Mouse (Mus musculus) myocyte (in vitro differentiated cells): ENCODE measurements at regions not wholly inside any gene's neighbourhood (a gene's known extent, or its start where the extent isn't known, plus 50 kb on each side); places are given as distances from the start of the nearest gene placed in this dataset.

Experiments used
- H3K27me3 ChIP-seq: one replicate; pipeline ENCODE4 v1.6.1; 2011; ENCODE audit not compliant: control insufficient read depth, insufficient read depth, insufficient read length
- H3K36me3 ChIP-seq: one replicate; pipeline ENCODE4 v1.6.1; 2011; ENCODE audit not compliant: control insufficient read depth, insufficient read depth
- H3K4me2 ChIP-seq: one replicate; pipeline ENCODE4 v1.6.1; 2011; ENCODE audit warnings: low read depth, control low read depth
- H3K4me3 ChIP-seq: one replicate; pipeline ENCODE4 v1.5.1; 2011; ENCODE audit warnings: mild to moderate bottlenecking, control low read depth, moderate library complexity
- H3K79me2 ChIP-seq: one replicate; pipeline ENCODE4 v1.6.1; 2011; ENCODE audit not compliant: control insufficient read depth, insufficient read depth
- H3ac ChIP-seq: one replicate; pipeline ENCODE4 v1.6.1; 2011; ENCODE audit not compliant: control insufficient read depth, insufficient read length
- CEBPB ChIP-seq: IDR thresholded peaks from 2 replicates; pipeline ENCODE4 v1.6.1; 2011; ENCODE audit warnings: mild to moderate bottlenecking, moderate library complexity; ENCODE audit not compliant: poor library complexity, insufficient read depth, severe bottlenecking
- E2F4 ChIP-seq: IDR thresholded peaks from one replicate; pipeline ENCODE4 v1.6.1; 2011; ENCODE audit warnings: mild to moderate bottlenecking, control low read depth, moderate library complexity; ENCODE audit not compliant: insufficient read depth
- MAX ChIP-seq: IDR thresholded peaks from one replicate; pipeline ENCODE4 v1.6.1; 2011; ENCODE audit warnings: low read depth, mild to moderate bottlenecking, control low read depth
- MYOD1 ChIP-seq, 3 experiments: IDR thresholded peaks; one replicate each; pipeline ENCODE4 v1.6.1; 2011; ENCODE audit warnings: control low read depth in 2 of 3, low read depth in 2 of 3, mild to moderate bottlenecking in 2 of 3, moderate library complexity in 1 of 3; ENCODE audit not compliant: insufficient read length in 2 of 3, control insufficient read depth in 1 of 3
- MYOG ChIP-seq, 3 experiments: IDR thresholded peaks; one replicate each; pipeline ENCODE4 v1.6.1; 2011; ENCODE audit warnings: control low read depth in 2 of 3, low read depth in 2 of 3, mild to moderate bottlenecking in 2 of 3; ENCODE audit not compliant: insufficient read length in 2 of 3, control insufficient read depth in 1 of 3, insufficient read depth in 1 of 3
- POLR2A ChIP-seq: IDR thresholded peaks from one replicate; pipeline ENCODE4 v1.6.1; 2011; ENCODE audit warnings: low read depth, mild to moderate bottlenecking, control low read depth, moderate library complexity; ENCODE audit not compliant: insufficient read length
- POLR2AphosphoS2 ChIP-seq: IDR thresholded peaks from one replicate; pipeline ENCODE4 v1.6.1; 2011; ENCODE audit warnings: low read depth, control low read depth; ENCODE audit not compliant: insufficient read length
- REST ChIP-seq: IDR thresholded peaks from one replicate; pipeline ENCODE4 v1.6.1; 2011; ENCODE audit warnings: mild to moderate bottlenecking, control low read depth, moderate library complexity; ENCODE audit not compliant: insufficient read depth, insufficient read length
- SRF ChIP-seq: IDR thresholded peaks from one replicate; pipeline ENCODE4 v1.6.1; 2011; ENCODE audit warnings: low read depth; ENCODE audit not compliant: control insufficient read depth, insufficient read length
- TCF12 ChIP-seq: IDR thresholded peaks from one replicate; pipeline ENCODE4 v1.6.1; 2011; ENCODE audit warnings: mild to moderate bottlenecking, control low read depth; ENCODE audit not compliant: poor library complexity, insufficient read depth, severe bottlenecking
- TCF3 ChIP-seq: IDR thresholded peaks from one replicate; pipeline ENCODE4 v1.6.1; 2011; ENCODE audit warnings: low read depth, control low read depth; ENCODE audit not compliant: insufficient read length
- USF1 ChIP-seq: IDR thresholded peaks from one replicate; pipeline ENCODE4 v1.6.1; 2011; ENCODE audit warnings: low read depth, mild to moderate bottlenecking, control low read depth, moderate library complexity

GRCm38 (mm10) chr13:28811667-28812575, 141.6 kb downstream of the Sox4 start:
- peak in 2 of 3 experiments; percentile 22 to 79 for TF ChIP-seq MYOG (IDR thresholded peaks at IDR 0.05; ENCODE audit: control insufficient read depth in 1 of 3, insufficient read depth in 1 of 3, insufficient read length in 2 of 3, low read depth in 2 of 3)
- peak; percentile 78 for TF ChIP-seq TCF12
- TF ChIP-seq SRF: no peak
- no peak for TF ChIP-seq CEBPB
- TF ChIP-seq MYOD1 (IDR thresholded peaks at IDR 0.05; ENCODE audit: control insufficient read depth in 1 of 3, insufficient read length in 2 of 3, low read depth in 2 of 3): peak in 2 of 3 experiments; percentile 86 to 89
- peak; percentile 48 for TF ChIP-seq TCF3
- Histone ChIP-seq H3K4me3 (no peak overlapping the region), H3K27me3 (no peaks in the 10 kb centered on the region), H3K36me3 (no peaks in the 10 kb centered on the region), H3K79me2 (peaks cover 65% of the 10 kb centered on the region), H3ac (no peak overlapping the region), H3K4me2 (peak overlapping the region; percentile 79)

GRCm38 (mm10) chr13:28811081-28811439, 142.5 kb downstream of the Sox4 start:
- Histone ChIP-seq H3K4me2 (peak overlapping the region; percentile 79), H3K27me3 (no peaks in the 10 kb centered on the region), H3K79me2 (peaks cover 68% of the 10 kb centered on the region), H3K4me3 (no peak overlapping the region), H3K36me3 (no peaks in the 10 kb centered on the region), H3ac (no peak overlapping the region)
- TF ChIP-seq CEBPB: peak; percentile 77
- peak in 1 of 3 experiments; percentile 33 for TF ChIP-seq MYOG (IDR thresholded peaks at IDR 0.05; ENCODE audit: control insufficient read depth in 1 of 3, insufficient read depth in 1 of 3, insufficient read length in 2 of 3, low read depth in 2 of 3)
- TF ChIP-seq TCF12: peak; percentile 65
- TF ChIP-seq POLR2AphosphoS2: no peak
- TF ChIP-seq MYOD1 (IDR thresholded peaks at IDR 0.05; ENCODE audit: control insufficient read depth in 1 of 3, insufficient read length in 2 of 3, low read depth in 2 of 3): peak; percentile 24 to 80 (median 66)

- TF ChIP-seq POLR2A: no peak
- TF ChIP-seq MYOD1 (IDR thresholded peaks at IDR 0.05; ENCODE audit: control insufficient read depth in 1 of 3, insufficient read length in 2 of 3, low read depth in 2 of 3): no peak
- no peak for TF ChIP-seq SRF
- no peak for TF ChIP-seq MAX
- TF ChIP-seq USF1: no peak
- TF ChIP-seq E2F4: no peak
- TF ChIP-seq TCF3: no peak
- TF ChIP-seq CEBPB: no peak
- Histone ChIP-seq H3K36me3 (no peaks in the 10 kb centered on the region), H3K27me3 (no peaks in the 10 kb centered on the region), H3K4me2 (peak overlapping the region; percentile 79), H3K4me3 (no peak overlapping the region), H3K79me2 (peaks cover 71% of the 10 kb centered on the region), H3ac (no peak overlapping the region)
Observed at GRCm38 (mm10) chr13:28810326-28811080, 143.0 kb downstream of the Sox4 start.

GRCm38 (mm10) chr13:28805302-28805701, 148.2 kb downstream of the Sox4 start:
- Histone ChIP-seq H3K27me3 (no peaks in the 10 kb centered on the region), H3K4me2 (no peak overlapping the region), H3K79me2 (peaks cover 64% of the 10 kb centered on the region), H3K4me3 (no peak overlapping the region), H3ac (no peak overlapping the region), H3K36me3 (no peaks in the 10 kb centered on the region)
- TF ChIP-seq MYOG (IDR thresholded peaks at IDR 0.05; ENCODE audit: control insufficient read depth in 1 of 3, insufficient read depth in 1 of 3, insufficient read length in 2 of 3, low read depth in 2 of 3) (no peak), TCF12 (no peak), USF1 (no peak), TCF3 (no peak), E2F4 (no peak), POLR2A (no peak), REST (no peak), POLR2AphosphoS2 (no peak), CEBPB (no peak), SRF (no peak), MAX (no peak), MYOD1 (IDR thresholded peaks at IDR 0.05; ENCODE audit: control insufficient read depth in 1 of 3, insufficient read length in 2 of 3, low read depth in 2 of 3) (no peak)
